ENCODE assay signal across 22 mouse cellular contexts in genomic region chr8:60681811-60682210, GRCm38 (mm10).
"Had no signal": no experiment of that assay in that cellular context is flagged by ENCODE, and none has a peak within 500 bp of the region (broad histone marks: within the 10 kb centered on the region; RNA-seq: fewer than 3 reads in every experiment).

No protein-coding gene starts in this region.

- H3K27me3 ChIP-seq: heart, embryonic 13.5 days; heart, embryonic 15.5 days; hindbrain, embryonic 13.5 days; hindbrain, embryonic 15.5 days; limb, embryonic 13.5 days; limb, embryonic 15.5 days; liver, embryonic 12.5 days had no signal

- H3K9ac ChIP-seq: heart, embryonic 13.5 days; heart, embryonic 15.5 days; hindbrain, embryonic 13.5 days; hindbrain, embryonic 15.5 days; limb, embryonic 13.5 days; limb, embryonic 15.5 days; liver, embryonic 12.5 days; liver, embryonic 14.5 days had no signal

- H3K4me3 ChIP-seq: gastrocnemius, adult 2 months; heart, adult 2 months; heart, embryonic 13.5 days; heart, embryonic 15.5 days; hindbrain, embryonic 13.5 days; hindbrain, embryonic 15.5 days; layer of hippocampus, adult 2 months; limb, embryonic 13.5 days; limb, embryonic 15.5 days; liver, embryonic 12.5 days had no signal

- H3K36me3 ChIP-seq: heart, embryonic 13.5 days; heart, embryonic 15.5 days; hindbrain, embryonic 13.5 days; hindbrain, embryonic 15.5 days; limb, embryonic 13.5 days; limb, embryonic 15.5 days; liver, embryonic 12.5 days had no signal

- H3K4me2 ChIP-seq: heart, embryonic 11.5 days; heart, embryonic 13.5 days; heart, embryonic 15.5 days; hindbrain, embryonic 13.5 days; hindbrain, embryonic 15.5 days; limb, embryonic 13.5 days; limb, embryonic 15.5 days; liver, embryonic 12.5 days had no signal

- H3K4me1 ChIP-seq: heart, embryonic 13.5 days; heart, embryonic 15.5 days; hindbrain, embryonic 13.5 days; hindbrain, embryonic 15.5 days; limb, embryonic 13.5 days; limb, embryonic 15.5 days; liver, embryonic 12.5 days had no signal

- H3K27ac ChIP-seq: gastrocnemius, adult 2 months; heart, adult 2 months; heart, embryonic 13.5 days; heart, embryonic 15.5 days; hindbrain, embryonic 13.5 days; hindbrain, embryonic 15.5 days; hindbrain, postnatal 0 days; layer of hippocampus, adult 2 months; limb, embryonic 13.5 days; limb, embryonic 15.5 days; liver, embryonic 12.5 days; liver, embryonic 14.5 days had no signal

- DNase-seq: gastrocnemius, adult 2 months; gastrocnemius, postnatal 10 days; gastrocnemius, postnatal 25 days; heart, adult 2 months; heart, postnatal 14 days; heart, postnatal 36 days; kidney, adult 18-20 months; kidney, postnatal 10 days; kidney, postnatal 4 days; left cerebral cortex, postnatal 4 days had no signal

- H3K9me3 ChIP-seq: heart, embryonic 13.5 days; heart, embryonic 15.5 days; hindbrain, embryonic 13.5 days; hindbrain, embryonic 15.5 days; limb, embryonic 15.5 days; liver, embryonic 12.5 days had no signal

- ATAC-seq: forebrain, embryonic 16.5 days; hindbrain, postnatal 0 days; liver, embryonic 12.5 days had no signal
